Mouse (Mus musculus) kidney, adult 8-10 months (tissue): Measurements from ENCODE around the gene Sash1.

ENCODE experiments used
- DNase-seq, 2 experiments: peaks; one replicate each; pipeline ENCODE4 v3.0.0; 2022

The Sash1 gene

DNA sequence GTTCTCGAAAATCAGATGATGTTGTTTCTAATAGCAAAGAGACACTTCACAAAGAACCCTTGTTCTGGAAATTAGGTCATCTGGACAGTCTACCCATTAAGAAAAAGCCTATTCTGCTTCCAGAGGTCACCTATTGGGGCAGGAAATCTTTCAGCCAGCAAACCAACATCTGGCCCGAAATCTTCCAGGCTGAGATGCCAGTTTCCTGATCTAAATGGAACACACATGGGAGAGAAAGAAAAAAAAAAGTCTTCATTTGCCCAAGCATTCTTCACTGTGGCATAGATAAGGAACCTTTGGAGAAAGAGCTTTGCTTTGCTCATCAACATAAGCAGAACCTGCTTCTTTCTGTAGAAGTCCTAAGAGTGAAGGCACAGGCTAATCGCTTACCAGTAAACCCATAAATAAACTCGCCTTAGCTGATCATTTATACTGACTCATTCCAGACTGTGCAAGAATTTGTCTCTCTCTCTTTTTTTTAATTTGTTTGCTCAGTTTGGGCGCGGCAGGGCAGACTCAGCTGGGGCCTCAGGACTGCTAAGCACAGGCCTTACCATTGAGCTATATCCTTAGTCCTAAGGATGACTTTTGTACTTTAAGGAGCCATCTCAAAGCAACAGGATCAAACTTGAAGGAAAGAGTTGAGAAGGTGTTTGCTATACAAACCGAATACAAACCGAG, 13.1 kb upstream of the Sash1 start:
- no peak for DNase-seq

GRCm38 (mm10) chr10:8898099-8898777, 12.4 kb upstream of the Sash1 start:
- no peak for DNase-seq

DNA sequence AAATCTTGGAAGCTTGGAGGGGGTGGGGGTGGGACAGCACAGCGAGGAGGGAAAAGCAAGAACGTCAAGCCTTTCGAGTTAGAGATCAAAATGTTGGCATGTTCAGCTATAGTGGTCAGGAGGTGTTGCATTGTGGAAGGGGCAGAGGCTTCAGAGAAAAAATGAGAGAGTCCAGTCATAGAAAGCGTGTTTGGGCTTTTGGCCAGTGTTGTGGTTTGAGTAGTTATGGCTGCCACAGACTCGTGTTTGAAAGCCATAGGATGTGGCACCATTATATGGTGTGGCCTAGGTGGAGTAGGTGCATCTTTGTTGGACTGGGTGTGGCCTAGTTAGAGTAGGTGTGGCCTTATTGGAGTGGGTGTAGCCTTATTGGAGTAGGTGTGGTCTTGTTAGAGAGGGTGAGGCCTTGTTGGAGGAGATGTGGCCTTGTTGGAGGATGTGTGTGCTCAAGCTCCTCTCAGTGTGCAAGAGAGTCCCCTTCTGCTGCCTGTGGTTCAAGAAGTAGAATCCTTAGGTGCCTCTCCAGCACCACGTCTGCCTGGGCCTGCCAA, 9.2 kb upstream of the Sash1 start:
- DNase-seq, result no peak

GRCm38 (mm10) chr10:8890511-8890910, 4.6 kb upstream of the Sash1 start:
- DNase-seq, result no peak

DNA sequence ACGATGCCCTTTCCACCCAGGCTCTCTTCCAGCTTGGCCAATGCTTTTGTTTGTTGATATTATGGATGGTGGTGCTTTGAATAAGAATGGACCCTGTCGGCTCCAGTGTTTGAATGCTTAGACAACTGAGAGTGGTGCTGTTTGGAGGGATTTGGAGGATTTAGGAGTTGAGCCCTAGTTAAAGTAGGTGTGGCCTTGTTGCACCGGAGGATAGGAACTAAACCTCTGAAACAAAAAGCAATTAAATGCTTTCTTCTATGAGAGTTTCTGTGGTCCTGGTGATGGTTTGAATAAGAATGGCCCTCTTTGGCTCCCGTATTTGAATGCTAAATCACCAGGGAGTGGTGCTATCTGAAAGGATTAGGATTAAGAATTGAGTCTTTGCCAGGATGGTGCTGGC, 3.5 kb upstream of the Sash1 start:
- no peak for DNase-seq

GRCm38 (mm10) chr10:8886528-8886854, 621 bp upstream of the Sash1 start:
- no peak for DNase-seq

GRCm38 (mm10) chr10:8885201-8885600, 669 bp downstream of the Sash1 start:
- peak in 1 of 2 experiments; percentile 19 for DNase-seq

GRCm38 (mm10) chr10:8884565-8884964, 1.3 kb downstream of the Sash1 start:
- DNase-seq, result no peak

- no peak for DNase-seq
These were observed 2.2 kb downstream of the Sash1 start for GRCm38 (mm10) chr10:8883686-8884085.

DNA sequence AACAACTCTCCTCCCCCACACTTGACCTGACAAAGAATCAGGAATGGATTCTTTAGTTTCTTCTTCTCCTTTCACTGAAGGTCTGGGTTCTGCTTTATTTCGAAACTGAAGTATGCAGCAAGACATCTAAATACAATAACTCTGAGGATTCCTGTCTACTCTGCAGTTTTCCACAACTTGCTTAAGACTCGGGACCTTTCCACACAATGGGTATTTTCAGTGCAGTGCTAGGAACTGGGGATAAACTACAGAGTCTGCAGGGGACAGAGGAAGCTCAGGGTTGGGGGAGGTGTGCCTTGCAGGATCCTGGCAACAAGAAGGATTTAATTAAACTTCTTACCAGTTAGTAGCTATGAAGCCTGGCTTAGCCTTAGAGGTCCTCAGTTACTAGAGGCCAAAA, 4.1 kb downstream of the Sash1 start:
- DNase-seq, result no peak

GRCm38 (mm10) chr10:8880950-8881675, 4.8 kb downstream of the Sash1 start:
- no peak for DNase-seq

GRCm38 (mm10) chr10:8878824-8879223, 7.0 kb downstream of the Sash1 start:
- no peak for DNase-seq

DNA sequence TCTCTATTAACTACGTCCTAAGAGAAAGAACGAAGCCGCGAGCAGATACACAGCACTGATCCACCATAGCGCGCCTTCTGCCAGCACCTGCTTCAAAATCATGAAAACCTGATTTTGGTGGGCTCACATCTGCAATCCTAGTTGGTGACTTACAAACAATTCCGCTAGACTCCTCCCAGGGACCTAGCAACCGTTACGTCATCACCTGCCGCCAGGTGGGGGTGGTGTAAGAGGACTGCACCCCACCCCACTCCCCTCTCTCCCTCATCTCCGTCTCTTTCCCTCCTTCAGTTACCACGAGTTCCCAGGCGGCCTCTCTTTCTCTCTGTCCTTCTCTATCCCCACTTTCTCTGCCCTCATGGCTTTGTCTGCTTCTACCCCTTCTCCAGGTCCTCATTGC, 7.5 kb downstream of the Sash1 start:
- no peak for DNase-seq

GRCm38 (mm10) chr10:8873631-8874370, 12.1 kb downstream of the Sash1 start:
- DNase-seq, result peak in 1 of 2 experiments; percentile 62

DNA sequence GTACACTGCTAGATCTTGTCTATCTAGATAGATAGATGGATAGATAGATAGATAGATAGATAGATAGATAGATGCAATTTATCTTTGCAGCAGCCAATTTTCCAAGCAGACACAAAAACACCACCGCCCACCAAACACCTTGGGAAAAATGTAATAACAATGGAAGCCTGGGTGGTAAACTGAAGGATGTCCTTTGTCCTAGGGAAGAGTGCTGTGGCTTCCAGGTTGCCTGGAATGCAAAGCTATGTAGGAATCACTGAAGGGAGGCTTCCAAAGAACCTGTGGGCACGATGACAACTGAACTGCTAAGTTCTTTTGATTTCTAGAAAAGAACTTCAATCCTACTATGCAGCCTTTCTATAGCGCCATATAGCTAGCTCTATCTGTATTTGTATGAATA, 13.1 kb downstream of the Sash1 start:
- DNase-seq, result no peak

DNA sequence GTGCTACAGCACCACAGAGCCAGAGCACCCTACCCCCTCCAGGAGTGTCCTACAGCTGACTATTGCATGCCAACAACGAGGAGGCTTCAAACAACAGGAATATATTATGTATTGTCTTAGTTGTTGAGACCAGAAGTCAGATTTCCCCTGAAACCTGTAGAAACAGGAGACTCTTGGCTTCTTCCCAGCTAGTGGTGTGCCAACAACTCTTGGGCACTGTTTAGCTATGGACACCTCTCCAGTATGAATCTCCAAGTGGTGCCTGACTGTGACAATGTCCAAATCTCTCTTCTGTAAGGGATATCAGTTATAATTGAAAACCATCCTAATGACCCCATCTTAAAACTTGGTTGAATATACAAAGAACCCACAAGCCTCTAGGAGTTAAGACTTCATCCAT, 13.9 kb downstream of the Sash1 start:
- no peak for DNase-seq

GRCm38 (mm10) chr10:8870368-8870767, 15.5 kb downstream of the Sash1 start:
- DNase-seq, result peak in 1 of 2 experiments; percentile 27

DNA sequence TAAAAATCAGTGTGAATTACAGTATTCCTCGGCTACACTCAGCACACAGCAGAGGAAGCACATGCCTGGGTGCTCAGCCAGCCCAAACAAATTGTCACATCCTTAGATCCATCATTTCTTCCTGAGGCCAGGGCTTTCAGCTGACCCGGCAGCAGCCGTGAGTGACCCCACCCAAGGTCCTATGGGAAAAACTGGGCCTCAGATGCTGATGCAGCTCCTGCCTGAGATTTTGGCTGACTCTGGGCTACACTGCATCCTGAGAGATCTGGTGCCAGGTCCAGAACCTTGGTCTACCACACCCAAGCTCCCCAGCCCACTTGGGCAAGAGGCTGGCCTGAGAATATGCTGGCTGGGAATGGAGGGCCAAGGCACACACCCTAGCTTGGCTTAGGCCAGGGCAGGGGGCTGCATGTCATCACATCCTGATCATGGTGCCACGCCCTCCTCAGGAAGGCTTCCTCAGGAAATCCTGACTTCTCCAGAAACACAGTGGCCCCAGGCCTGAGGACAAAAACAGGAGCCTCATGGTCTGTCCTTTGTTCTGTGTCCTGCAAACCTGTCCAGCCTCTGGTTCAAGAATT, 19.7 kb downstream of the Sash1 start:
- peak; percentile 59 to 77 for DNase-seq

DNA sequence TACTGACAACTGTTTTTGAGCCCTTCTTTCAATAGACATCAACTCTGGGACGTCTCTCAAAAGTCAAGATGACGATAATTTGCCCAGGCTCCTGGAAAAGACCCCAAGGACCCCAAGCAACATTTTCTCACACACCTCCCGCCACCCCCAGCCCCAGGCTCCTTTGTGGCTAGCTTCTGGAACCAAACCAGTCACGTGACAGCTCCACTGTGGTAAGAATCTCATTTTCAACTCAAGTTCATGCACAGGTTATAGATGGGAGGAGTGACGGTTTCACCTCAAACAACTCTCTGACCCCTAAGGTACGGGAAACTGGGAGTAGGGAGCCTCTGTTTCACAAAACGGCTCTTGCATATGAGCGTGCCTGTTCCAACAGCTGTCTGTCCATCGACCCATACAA, 25.2 kb downstream of the Sash1 start:
- DNase-seq, result no peak

DNA sequence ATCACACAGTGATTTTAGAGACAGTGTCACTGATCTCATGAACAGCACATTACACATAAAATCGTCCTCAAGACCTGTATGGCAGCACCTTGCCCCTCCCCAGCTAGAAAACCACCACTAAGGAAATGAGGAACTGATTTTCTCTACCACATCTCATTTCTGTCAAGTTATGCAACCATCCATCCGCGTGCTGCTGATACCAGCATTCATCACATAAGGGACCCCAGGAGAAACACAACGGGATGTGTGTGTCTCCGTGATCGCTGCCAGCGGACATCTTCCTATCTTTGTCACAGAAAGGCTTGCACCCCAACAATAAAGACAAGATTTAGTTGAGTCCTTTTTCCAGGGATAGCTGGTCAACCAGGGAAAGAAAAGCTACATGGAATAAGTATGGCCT, 27.2 kb downstream of the Sash1 start:
- no peak for DNase-seq

GRCm38 (mm10) chr10:8856942-8857341, 28.9 kb downstream of the Sash1 start:
- no peak for DNase-seq

GRCm38 (mm10) chr10:8853326-8853725, 32.5 kb downstream of the Sash1 start:
- DNase-seq, result no peak

GRCm38 (mm10) chr10:8851625-8852024, 34.2 kb downstream of the Sash1 start:
- no peak for DNase-seq
